Mouse (Mus musculus) myocyte (in vitro differentiated cells): ENCODE measurements around the gene Cbs.

ENCODE experiments used
- CEBPB ChIP-seq: IDR thresholded peaks from 2 replicates; pipeline ENCODE4 v1.6.1; 2011; ENCODE audit warnings: mild to moderate bottlenecking, moderate library complexity; ENCODE audit not compliant: poor library complexity, insufficient read depth, severe bottlenecking
- MAX ChIP-seq: IDR thresholded peaks from one replicate; pipeline ENCODE4 v1.6.1; 2011; ENCODE audit warnings: low read depth, mild to moderate bottlenecking, control low read depth
- MYOG ChIP-seq, 3 experiments: IDR thresholded peaks; one replicate each; pipeline ENCODE4 v1.6.1; 2011; ENCODE audit warnings: control low read depth in 2 of 3, low read depth in 2 of 3, mild to moderate bottlenecking in 2 of 3; ENCODE audit not compliant: insufficient read length in 2 of 3, control insufficient read depth in 1 of 3, insufficient read depth in 1 of 3
- POLR2A ChIP-seq: IDR thresholded peaks from one replicate; pipeline ENCODE4 v1.6.1; 2011; ENCODE audit warnings: low read depth, mild to moderate bottlenecking, control low read depth, moderate library complexity; ENCODE audit not compliant: insufficient read length
- POLR2AphosphoS2 ChIP-seq: IDR thresholded peaks from one replicate; pipeline ENCODE4 v1.6.1; 2011; ENCODE audit warnings: low read depth, control low read depth; ENCODE audit not compliant: insufficient read length
- TCF3 ChIP-seq: IDR thresholded peaks from one replicate; pipeline ENCODE4 v1.6.1; 2011; ENCODE audit warnings: low read depth, control low read depth; ENCODE audit not compliant: insufficient read length

GRCm38 (mm10) chr17:31570321-31570925 is 66.6 kb downstream of the Cbs start:
- TF ChIP-seq POLR2A (no peak), MYOG (IDR thresholded peaks at IDR 0.05; ENCODE audit: control insufficient read depth in 1 of 3, insufficient read depth in 1 of 3, insufficient read length in 2 of 3, low read depth in 2 of 3) (no peak), POLR2AphosphoS2 (no peak), CEBPB (no peak), TCF3 (no peak), MAX (no peak)
